Mouse (Mus musculus) mouse trophoblast stem cell (cell line): ENCODE results near the gene Nrtn.

Source experiments
- in situ Hi-C, 2 experiments: fragments of 300-500 bp; cut with MseI, MboI; formaldehyde crosslinking; loops; 2 replicates in 1 of 2; 3 replicates in 1 of 2; pipeline ENCODE4 v1.15.1; 2025

Nrtn gene

DNA sequence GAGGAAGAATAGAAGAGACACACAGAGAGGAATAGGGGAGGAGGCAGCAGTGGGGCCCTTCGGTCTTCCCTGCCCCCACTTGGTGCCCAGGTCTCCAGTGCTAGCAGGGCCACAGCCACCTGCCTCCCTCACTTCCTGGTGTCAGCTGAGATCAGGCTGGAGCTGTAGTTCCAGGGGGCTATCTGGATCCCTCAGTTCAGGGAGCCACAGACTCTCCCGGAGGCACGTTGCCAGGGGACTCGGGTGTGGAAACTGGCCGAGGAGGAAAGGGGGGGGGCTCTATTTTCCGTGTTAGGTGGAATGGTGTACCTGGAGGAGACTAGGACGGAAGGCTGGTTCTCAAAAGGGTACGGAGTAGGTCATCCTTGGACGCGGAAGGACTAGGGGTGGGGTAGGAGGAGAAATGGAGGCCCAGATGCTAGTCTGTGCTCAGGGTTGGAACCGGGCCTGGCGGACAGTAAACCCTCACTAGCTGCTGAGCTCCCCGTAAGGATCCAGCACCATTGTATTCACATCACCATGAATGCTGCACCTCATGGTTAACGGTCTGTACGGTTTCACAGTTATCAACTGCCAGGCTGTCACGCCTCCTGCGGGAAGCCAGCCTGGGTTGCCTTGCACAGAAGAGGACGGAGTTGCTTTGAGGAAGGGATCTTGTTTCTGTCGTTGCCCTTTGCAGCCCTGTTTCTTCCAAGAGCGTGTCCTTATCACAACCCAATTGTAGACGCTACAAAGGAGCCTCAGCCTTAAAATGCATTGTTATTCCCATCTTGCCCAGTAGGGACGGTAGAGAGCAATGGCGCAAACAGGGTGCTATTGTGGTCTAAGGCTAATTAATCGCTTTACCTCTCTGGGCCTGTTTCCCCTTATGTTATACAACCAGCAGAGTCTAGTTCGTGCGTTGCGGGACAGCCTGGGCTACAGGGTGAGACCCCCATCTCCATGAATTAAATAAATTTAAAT, 5.7 kb upstream of the Nrtn start:
- in situ Hi-C loops: no loop called here

DNA sequence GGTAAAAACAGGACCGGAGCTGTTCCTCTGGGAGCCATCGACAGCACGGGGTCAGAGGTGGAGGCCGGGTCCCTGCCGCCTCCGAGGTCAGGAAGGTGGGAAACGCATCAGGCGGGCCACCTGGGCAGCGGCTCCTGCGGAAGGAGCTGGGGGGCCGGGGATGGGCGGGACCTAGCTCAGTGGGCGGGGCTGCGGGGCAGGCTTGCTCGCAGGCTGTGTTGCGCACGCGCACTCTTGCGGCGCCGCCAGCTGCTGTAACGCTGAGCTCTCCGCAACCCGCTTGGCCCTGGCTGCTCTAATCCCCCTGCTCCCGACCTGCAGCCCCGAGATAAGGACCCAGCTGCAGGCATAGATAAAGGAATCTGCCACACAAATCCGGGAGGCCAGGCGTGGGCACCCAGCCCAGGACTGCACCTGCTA, 4.7 kb upstream of the Nrtn start:
- in situ Hi-C loops: no loop called here

DNA sequence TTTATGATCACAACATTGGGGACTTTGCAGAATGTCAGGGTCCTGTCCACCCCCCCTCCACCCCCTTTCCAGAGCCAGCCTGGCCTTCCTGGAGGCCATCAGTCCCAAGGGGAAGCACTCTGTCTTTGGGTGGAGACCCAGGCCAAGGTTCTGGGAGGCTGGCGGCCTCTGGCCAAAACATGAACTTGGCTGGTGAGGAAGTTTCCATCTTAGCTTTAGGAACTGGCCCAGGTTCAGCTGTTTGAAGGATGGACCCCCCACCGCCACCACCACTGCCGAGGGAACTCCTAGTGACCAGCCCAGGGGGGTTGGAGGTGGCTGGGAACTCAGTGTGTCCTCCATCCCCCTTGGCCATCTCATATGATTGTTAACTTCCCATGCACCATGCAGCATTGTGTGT, 3.7 kb upstream of the Nrtn start:
- in situ Hi-C loops: no loop called here

DNA sequence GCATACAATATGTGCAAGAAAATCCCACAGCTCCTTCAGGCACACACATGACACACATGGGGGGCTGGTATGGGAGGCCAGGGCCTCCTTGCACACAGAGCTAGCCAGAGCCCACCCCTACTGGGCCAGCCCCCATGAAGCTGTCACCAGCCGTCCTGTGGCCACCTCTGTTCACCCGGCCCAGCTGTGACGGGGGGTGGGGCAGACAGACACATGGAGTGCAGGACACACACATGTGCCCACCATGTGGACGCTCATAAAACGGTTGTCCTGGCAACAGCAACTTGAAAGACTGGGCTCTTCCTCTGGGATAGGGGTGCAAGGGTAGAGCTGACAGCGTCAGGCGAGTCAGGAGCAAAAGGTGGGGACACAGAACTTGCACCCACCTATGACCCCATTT, 1.9 kb upstream of the Nrtn start:
- in situ Hi-C loops: no loop called here

DNA sequence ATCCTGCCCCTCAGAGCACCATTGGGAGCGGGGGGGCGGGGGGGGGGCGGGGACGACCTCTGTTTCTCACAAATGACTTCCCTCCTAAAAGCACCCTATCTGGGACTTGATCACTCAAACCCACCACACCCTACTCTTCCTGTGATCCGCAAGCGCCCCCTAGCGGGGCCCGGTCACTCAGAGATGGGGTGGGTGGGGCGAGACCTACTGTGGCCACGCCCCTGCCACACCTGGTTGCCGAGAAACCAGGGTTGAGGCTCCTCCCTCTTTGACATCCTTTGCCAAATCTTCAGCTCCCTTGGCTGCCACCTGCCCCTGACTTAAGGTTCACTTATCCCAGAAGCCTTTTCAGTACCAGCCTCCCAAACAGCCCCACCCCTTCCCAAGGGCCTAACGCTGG, 802 bp upstream of the Nrtn start:
- in situ Hi-C loops: no loop called here

DNA sequence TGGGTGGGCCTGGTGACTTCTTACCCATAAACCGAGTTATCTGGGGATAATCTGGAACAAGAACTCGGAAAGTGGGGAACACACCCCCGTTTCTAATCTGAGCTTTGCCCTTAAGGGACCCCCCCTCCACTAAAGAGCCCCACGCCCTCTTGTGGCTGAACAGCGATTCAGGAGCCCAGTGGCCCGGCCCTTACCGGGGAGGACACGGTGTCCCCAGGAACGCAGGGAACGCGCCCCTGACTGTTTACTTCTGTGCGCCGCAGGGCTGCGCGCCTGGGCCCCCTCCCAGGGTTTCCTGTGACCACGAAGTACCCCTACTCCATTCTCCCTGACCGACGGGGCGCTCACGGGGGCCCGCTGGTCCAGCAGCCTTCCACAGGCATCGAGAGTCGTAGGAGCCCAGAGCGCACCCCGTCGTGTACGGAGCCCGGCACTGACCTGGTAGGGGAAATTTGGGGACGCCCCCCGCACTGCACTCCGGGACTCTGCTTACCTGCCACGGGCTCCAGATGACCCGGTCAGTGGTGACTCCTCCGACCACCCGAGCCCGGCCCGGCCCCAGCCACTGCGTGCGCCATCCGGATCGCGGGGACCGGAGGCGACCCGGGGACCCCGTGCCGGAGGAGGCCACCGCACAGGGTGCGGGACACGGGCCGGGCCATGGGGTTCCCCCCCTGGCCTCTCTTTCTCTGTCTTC, 479 bp downstream of the Nrtn start:
- in situ Hi-C loops: no loop called here

DNA sequence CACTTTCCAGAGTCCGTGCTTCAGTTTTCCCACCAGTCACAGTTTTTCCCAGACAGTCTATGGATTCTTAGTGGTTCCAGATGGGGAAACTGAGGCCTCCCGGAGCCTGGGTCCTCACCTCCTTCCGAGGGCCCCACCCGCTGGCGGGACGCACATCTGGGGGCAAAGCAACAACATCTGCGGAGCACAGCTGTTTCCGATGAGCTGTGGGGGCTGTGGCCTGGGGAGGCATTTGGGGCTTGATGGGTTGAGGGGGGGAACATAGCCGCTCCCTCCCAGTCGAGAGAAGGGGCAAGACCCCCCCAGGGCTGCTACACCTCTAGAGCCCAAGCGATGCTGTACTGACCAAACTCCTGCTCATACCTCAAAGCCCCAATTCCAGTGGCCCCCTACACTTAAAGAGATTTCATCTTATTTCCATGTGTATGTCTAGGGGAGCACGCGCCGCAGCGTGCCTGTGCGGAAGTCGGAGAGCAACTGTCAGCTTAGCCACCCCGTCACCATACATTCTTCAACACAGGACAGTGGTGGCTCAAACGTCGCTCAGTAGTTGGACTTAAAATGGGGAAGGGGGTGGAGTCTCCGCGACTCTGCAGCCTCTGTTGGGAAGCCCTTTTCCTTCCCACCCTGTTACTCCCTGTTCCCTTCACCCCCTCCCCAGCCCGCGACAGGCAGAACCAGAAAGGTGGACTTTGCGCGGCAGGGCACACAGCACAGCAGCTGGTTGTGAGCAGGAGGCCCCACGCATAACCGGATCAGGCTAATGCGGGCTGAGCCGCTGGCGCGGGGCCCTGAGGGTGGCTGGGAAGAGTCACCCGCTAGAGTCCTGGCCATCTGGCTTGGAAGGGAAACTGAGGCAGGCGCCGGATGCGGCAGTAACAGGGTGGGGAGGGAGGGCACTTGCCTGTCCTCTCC, 2.8 kb downstream of the Nrtn start:
- in situ Hi-C loops: no loop called here

DNA sequence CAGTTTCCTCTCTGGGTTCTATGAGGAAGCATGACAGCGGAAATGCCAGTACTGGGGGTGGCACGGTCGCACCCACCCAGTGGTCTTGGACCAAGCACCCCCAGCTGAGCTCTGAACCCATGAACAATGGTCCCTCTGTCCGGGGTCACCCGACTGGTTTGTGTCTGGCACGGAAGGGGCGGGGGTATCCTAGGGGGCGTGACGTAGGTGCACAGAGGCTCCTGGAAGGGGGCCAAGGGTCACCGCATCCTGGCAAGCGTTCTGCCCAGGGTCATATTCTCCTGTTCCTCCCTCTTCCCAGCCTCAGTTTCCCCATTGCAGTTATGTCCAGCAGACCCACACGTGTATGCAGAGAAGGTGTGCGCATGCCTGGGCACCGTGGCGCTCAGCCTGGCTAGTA, 3.9 kb downstream of the Nrtn start:
- in situ Hi-C loops: no loop called here

DNA sequence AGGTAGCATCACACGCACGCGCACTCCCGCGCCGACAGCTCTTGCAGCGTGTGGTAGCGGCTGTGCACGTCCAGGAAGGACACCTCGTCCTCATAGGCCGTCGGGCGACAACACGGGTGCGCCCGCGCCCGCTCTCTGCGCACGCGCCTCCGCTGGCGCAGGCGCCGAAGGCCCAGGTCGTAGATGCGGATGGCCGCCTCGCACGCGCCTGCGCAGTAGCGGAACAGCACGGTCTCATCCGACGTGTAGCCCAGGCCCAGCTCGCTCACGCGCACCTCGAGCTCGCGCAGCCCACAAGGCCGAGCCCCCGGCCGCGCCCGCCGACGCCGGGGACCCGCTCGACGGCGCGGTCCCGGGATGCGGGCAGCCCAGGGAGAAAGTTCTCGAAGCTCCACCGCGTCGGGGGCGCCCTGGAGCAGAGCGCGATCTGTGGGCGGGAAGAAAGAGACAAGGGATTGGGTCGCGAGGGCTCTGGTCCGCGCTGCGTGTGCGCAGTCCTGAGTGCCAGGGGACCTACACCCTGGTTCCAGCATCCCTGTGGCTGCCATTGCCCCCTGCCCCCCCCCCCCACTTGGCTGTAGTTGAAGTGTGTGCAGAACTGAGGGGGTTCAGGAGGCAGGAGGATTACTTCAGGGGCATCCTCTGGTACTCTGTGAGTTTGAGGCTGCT, 5.8 kb downstream of the Nrtn start:
- in situ Hi-C loops: no loop called here

DNA sequence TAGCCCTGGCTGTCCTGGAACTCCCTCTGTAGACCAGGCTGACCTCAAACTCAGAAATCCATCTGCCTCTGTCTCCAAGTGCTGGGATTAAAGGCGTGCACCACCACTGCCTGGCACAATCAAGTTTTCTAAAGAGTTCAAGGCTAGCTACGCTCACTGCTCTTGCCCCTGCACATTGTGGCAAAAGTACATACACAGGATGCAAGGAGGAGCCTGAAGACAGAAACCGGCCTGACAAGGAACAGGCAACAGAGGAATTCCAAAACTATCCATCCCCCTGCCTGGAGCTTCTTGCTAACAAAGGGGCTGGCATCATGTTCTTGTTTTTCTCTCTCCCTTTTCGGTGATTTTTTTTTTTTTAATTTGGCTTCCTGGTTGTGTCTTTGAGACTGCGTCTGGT, 13.2 kb downstream of the Nrtn start:
- in situ Hi-C loops: no loop called here

DNA sequence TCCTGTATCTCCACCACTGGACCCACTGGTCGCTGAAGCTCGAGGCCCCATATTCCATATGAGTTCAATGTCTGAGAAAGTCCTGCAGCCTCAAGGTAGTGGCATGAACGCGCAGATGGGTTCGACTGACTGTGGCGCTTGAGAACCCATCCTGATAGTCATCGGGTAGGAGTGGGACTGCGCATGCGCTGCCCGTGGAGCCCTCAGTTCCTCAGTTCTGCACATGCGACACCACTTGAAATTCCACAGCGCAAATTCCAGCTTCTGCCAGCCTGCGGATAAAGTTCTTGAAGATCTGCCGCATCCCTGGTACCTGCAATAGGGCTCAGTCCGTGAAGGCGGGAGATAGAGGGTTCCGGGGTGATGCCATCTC, 16.6 kb downstream of the Nrtn start:
- in situ Hi-C loops: no loop called here

DNA sequence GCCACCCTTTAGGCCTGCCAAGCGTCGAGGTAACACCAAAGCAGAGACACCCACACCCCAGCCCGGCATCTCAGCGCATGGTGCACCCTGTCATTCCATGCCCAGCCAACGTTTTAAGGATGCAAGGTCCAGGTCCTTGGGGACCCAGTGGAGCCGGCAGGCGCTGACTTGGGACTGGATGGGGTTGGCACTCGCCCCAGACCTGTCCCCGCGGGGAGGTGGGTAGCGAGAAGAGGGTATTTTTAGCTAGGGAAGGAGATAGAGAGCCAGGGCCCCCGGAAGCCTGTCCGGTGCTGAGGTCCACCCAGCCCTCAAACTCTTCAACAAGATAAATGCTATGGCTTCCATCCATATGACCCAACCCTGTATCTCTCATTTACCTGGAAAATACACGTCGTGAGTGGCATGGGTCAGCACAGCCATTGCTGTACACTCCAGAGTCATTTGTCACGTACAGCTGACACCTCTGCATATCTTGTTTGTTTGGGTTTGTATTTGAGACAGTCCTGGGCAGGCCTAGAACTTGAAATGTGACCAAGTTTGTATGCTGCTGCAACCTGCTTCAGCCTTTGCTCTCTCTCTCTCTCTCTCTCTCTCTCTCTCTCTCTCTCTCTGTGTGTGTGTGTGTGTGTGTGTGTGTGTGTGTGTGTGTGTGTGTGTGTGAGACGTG, 17.1 kb downstream of the Nrtn start:
- in situ Hi-C loops: no loop called here

DNA sequence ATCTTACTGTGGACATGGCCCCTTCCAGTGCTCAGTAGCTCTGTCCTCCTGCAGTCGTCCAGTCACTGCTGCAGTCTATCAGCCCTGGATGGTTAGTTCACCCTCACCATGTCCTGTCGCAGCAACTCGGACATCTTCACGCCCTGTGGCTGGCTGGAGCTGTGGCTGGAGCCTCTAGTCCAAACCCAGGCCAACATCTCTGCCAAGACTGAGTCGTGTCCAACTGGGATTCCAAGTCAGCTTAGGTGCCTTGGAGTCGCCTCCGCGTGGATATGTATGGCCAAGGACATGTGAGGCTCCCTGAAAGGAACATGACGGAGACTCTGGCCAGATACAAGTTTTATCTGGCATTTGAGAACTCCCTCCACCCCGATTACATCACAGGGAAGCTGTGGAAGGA, 19.1 kb downstream of the Nrtn start:
- in situ Hi-C loops: no loop called here

DNA sequence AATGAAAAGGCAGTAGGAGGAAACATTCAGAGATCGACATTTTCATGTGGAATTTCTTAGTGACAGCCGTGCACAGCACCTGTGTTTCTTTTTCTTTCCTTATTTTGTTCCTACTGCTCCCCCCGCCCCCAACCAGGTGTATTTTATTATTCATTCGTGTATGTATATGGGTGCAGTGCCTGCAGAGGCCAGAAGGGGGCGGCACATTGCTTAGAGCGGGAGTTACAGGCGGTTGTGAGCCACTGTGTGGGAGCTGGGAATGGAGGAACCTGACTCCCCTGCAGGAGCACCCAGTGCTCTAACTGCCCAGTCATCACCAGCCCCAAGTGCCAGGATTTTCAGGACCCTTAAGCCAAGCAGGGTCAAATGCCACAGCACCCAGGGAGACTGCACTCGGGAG, 20.8 kb downstream of the Nrtn start:
- in situ Hi-C loops: no loop called here

DNA sequence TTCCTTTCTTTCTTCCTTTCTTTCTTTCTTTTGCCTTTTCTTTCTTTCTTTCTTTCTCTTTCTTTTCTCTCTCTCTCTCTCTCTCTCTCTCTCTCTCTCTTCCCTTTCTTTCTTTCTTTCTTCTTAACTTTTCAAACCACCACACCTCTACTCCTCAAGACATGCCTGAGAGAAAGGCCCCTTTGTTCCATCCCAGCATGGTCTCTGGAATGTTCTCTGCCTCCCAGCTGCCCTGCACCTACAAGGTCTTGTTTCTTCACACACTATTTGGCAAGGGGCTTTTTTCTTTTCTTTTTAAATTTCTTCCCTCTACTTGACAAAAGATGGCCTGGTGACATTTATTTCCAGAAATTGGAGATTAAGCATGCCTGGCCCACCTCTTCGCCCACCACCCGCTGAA, 27.7 kb downstream of the Nrtn start:
- in situ Hi-C loops: no loop called here

DNA sequence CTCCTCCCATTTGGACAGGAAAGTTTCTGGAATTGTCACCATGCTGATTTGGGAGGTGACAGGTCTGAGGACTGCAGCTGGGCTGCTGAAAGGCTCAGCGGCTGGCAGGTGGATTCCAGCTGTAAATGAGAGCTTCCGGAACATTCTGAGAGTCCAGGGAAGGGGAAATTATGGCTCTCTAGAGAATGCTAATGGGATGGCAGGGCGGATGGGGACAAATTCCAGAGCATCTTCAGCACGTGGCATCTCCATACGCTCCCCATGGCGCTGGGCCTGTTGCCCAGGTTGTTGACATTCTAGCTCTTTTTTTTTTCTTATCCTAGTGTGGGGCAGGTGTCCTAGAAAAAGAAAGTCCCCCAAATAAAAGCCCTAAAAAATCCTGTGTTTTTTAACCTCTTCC, 28.2 kb downstream of the Nrtn start:
- in situ Hi-C loops: no loop called here

DNA sequence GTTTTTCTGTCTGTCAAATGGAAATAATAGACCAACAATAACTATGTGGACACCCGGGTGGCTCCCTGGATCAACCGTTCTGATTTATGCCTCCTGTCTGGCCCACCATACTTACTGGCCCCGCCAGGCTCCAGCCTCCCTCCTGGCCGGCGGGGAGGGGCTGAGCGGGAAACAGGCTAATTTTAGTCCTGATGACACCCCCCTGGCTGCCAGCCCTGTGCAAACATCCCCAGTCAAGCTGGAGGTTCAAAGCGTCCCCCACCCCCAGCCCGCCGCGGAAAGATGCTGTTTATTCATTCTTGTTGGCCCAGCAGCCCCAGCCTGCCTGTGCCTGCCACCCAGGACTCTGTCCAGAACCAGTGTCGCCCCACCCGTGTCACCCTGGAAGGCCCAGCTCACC, 29.2 kb downstream of the Nrtn start:
- in situ Hi-C loops: no loop called here

DNA sequence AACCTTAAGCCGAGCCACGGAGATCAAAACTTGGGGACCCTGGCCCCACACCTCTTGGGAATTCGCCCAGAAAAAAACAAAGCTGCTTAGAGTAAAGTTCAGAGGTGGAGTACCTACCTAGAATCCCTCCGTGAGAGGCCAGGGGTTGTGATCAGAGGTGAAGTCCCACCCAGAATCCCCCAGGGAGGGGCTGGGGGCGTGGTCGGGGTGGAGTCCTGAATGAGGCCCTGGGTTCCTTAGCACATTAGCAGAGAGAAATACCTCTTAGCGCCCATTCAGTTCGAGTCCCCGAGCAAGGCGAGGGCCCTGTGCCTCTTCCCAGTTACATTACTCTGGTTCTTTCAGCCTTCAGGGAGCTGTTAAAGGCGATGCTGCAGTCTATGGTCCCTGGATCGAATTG, 29.7 kb downstream of the Nrtn start:
- in situ Hi-C loops: no loop called here

DNA sequence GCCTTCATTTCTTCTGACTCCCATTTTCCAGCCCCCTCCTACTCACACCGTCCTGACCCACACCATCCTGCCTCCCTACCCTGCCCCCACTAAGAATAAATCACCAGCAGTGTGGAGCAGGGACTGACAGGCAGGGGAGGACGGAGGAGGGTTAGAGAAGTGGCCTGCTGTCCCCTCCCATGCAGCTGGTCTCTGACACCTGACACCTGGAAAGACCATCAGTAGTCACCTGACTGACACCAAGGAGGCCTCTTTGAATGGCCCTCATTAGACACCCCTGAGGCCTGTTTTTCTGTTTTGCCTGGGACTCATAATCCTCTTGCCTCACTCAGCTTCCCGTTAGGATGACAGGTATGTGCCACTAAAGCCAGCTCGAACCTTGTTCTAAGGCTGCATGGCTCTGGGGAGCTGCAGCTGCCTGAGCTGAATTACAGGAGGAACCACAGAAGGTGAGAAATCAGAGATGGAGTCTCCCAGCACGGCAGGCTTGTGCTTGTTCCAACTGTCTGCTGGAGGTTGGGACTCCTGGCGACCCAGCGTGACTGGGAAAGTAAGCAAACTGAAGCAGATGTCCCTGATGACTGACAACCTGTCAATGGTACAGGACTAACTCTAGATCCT, 30.2 kb downstream of the Nrtn start:
- in situ Hi-C loops: no loop called here

DNA sequence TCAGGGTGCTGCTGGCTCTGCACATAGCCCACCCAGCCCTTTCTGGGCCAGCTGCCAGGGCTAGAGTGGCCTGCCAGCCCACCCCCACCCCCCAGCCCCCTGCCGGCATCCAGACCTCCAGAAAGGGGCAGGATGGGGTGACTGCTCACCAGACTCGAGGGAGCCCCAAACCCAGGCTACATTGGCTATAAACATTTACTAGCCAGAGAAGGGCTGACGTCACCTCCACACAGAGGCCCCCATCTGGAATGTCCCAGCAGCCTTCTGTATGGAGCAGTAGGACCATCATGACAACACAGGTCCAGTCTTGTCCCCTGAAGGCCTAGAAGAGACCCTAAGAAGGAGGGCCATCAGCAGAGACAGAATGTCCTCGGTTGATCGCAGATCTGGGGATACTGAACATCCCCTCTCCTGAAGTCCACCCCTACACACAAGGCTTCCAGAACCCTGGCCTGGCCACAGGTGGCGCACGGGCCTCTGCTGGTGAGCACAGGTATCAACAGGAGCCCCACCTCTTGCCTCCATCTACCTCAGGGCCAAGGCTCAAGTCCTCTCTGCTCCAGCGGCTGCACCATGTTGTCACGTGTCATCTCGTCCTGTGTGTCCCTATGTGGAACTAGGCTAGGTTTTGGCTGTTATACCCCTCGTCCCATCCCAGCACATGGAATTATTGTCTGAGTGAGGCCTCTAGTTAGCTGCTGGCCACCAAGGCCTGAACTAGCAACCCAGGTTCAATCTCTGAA, 33.7 kb downstream of the Nrtn start:
- in situ Hi-C loops: no loop called here
